ENCODE assay signal across 11 mouse cellular contexts in genomic region chr13:18457337-18458236, GRCm38 (mm10).
A peak's percentile ranks its signal among the peaks of the same experiment; 100 is the strongest.
DNase-seq lines count a peak whose midpoint lies in the region; ATAC-seq lines count a peak whose summit lies in the region.
"Had no signal": no experiment of that assay in that cellular context is flagged by ENCODE, and none has a peak within 500 bp of the region (broad histone marks: within the 10 kb centered on the region; RNA-seq: fewer than 3 reads in every experiment).

No protein-coding gene starts in this region.

- no peak overlapping the region for H3K27ac ChIP-seq in forebrain, embryonic 13.5 days
- H3K27ac ChIP-seq in limb, embryonic 13.5 days, result no peak overlapping the region
- H3K27ac ChIP-seq: liver, embryonic 15.5 days had no signal

- no peak overlapping the region for H3K4me3 ChIP-seq in forebrain, embryonic 13.5 days
- H3K4me3 ChIP-seq in limb, embryonic 13.5 days, result no peak overlapping the region
- H3K4me3 ChIP-seq: liver, embryonic 15.5 days had no signal

- WGBS in forebrain, embryonic 13.5 days, result 33% methylated on average over 14 of the region's 14 CpGs
- 19% methylated on average over 14 of the region's 14 CpGs for WGBS in limb, embryonic 13.5 days

- peak; percentile 1 for DNase-seq in Muller cell, postnatal 12 days (ENCODE audit: inconsistent ontology term)
- DNase-seq in kidney, adult 11 months, result peak; percentile 11
- DNase-seq in adrenal gland, adult 18-20 months (ENCODE audit: low spot score in 2 of 2), result no peak
- DNase-seq in thymus, postnatal 36 days, result no peak
- DNase-seq in left cerebral cortex, postnatal 36 days (ENCODE audit: low spot score in 2 of 2), result no peak
- DNase-seq in left cerebral cortex, adult 8-10 months (ENCODE audit: low spot score in 2 of 2), result no peak
- DNase-seq: cerebellum, adult 9-10 months; heart, postnatal 36 days had no signal

- no peaks in the 10 kb centered on the region for H3K9me3 ChIP-seq in forebrain, embryonic 13.5 days (replicated peaks)
- no peaks in the 10 kb centered on the region for H3K9me3 ChIP-seq in limb, embryonic 13.5 days
- H3K9me3 ChIP-seq: liver, embryonic 15.5 days had no signal

- H3K4me1 ChIP-seq in forebrain, embryonic 13.5 days, result peaks cover 7% of the 10 kb centered on the region
- H3K4me1 ChIP-seq in limb, embryonic 13.5 days, result peaks cover 8% of the 10 kb centered on the region
- H3K4me1 ChIP-seq: liver, embryonic 15.5 days had no signal

- no peak overlapping the region for H3K4me2 ChIP-seq in forebrain, embryonic 13.5 days
- H3K4me2 ChIP-seq in limb, embryonic 13.5 days (replicated peaks), result peak overlapping the region; percentile 28; the same call in 1 of the 2 replicates
- H3K4me2 ChIP-seq: liver, embryonic 15.5 days had no signal

- no peak overlapping the region for H3K9ac ChIP-seq in forebrain, embryonic 13.5 days
- H3K9ac ChIP-seq in limb, embryonic 13.5 days, result no peak overlapping the region
- H3K9ac ChIP-seq: liver, embryonic 15.5 days had no signal

- no peaks in the 10 kb centered on the region for H3K27me3 ChIP-seq in forebrain, embryonic 13.5 days
- no peaks in the 10 kb centered on the region for H3K27me3 ChIP-seq in limb, embryonic 13.5 days
- H3K27me3 ChIP-seq: liver, embryonic 15.5 days had no signal

- peak; percentile 75; the same call in 1 of the 2 replicates for ATAC-seq in forebrain, embryonic 13.5 days
- peak; percentile 48; the same call in 1 of the 2 replicates for ATAC-seq in limb, embryonic 13.5 days (ENCODE audit: low FRiP score, low read depth)

- intact Hi-C loops in left cerebral cortex, postnatal 36 days (cut with DNase I), result no loop called here

- H3K36me3 ChIP-seq in forebrain, embryonic 13.5 days (ENCODE audit: poor library complexity, severe bottlenecking), result no peaks in the 10 kb centered on the region
- H3K36me3 ChIP-seq in limb, embryonic 13.5 days, result no peaks in the 10 kb centered on the region
- H3K36me3 ChIP-seq: liver, embryonic 15.5 days had no signal

Comparison
In these comparisons a context has a peak if more than half of its experiments do, and no peak if none do; other contexts are left out.
1. DNase-seq: peak in Muller cell, postnatal 12 days (single experiment) and kidney, adult 11 months (single experiment); none in adrenal gland, adult 18-20 months (0 of 2), thymus, postnatal 36 days (0 of 2), left cerebral cortex, postnatal 36 days (0 of 2) and left cerebral cortex, adult 8-10 months (0 of 2).